Mouse (Mus musculus) embryonic facial prominence, embryonic 10.5 days (tissue): Measurements from ENCODE around the gene Olfr94. TPM values are rescaled to one million over a fixed set of nuclear protein-coding genes. Genes with fewer than 3 reads are reported as not detected.
A peak's percentile ranks its signal among the peaks of the same experiment; 100 is the strongest.
"Not testable (repeated sequence)": the region's sequence is repeated elsewhere in the genome, so short reads cannot be mapped to it uniquely, and the experiment has no call there.

Experiments used
- DNase-seq: peaks from one replicate; pipeline ENCODE4 v3.0.0-alpha.2; 2017; ENCODE audit warnings: low spot score
- H3K27ac ChIP-seq: fragments of 300-500 bp; sonication (generic); replicated peaks from 2 replicates; pipeline ENCODE4 v1.5.1; 2016; ENCODE audit warnings: mild to moderate bottlenecking
- H3K27me3 ChIP-seq: fragments of 300-500 bp; sonication (generic); replicated peaks from 2 replicates; pipeline ENCODE4 v1.6.1; 2016; ENCODE audit warnings: low read depth, mild to moderate bottlenecking; ENCODE audit not compliant: poor library complexity, severe bottlenecking
- H3K36me3 ChIP-seq: fragments of 300-500 bp; sonication (generic); replicated peaks from 2 replicates; pipeline ENCODE4 v1.6.1; 2016; ENCODE audit warnings: mild to moderate bottlenecking, moderate library complexity
- H3K4me1 ChIP-seq: fragments of 300-500 bp; sonication (generic); 2 replicates; pipeline ENCODE4 v1.6.1; 2016
- H3K4me3 ChIP-seq: fragments of 300-500 bp; sonication (generic); 2 replicates; pipeline ENCODE4 v1.5.1; 2016; ENCODE audit warnings: mild to moderate bottlenecking, moderate library complexity
- H3K9me3 ChIP-seq: fragments of 300-500 bp; sonication (generic); 2 replicates; pipeline ENCODE4 v1.6.1; 2016; ENCODE audit warnings: mild to moderate bottlenecking
- WGBS: fragments of 180-500 bp; shearing (Covaris S2); methylation state at CpG from one replicate; pipeline ENCODE4 v1.1.7; 2016; 5-methylcytosine and 5-hydroxymethylcytosine counted together
- polyA plus RNA-seq: library from polyadenylated mRNA; unstranded; fragments of >200 nt; fragmentation: Nextera tagmentation; extraction: Ambion mirVana; gene quantifications from 2 replicates; pipeline ENCODE4 v1.2.1, GENCODE M21; 2016

Gene Olfr94
- not detected in 2 replicates for polyA plus RNA-seq

GRCm38 (mm10) chr17:37200894-37201293, at the start of gene Olfr94:
TSS of gene Olfr94 (minus strand) at chr17:37200994.
- no peaks in the 10 kb centered on the region for H3K9me3 ChIP-seq
- WGBS, result 70% methylated on average over 2 of the region's 2 CpGs
- H3K36me3 ChIP-seq, result no peaks in the 10 kb centered on the region
- peaks cover 13% of the 10 kb centered on the region for H3K4me1 ChIP-seq
- H3K27me3 ChIP-seq, result peaks cover 36% of the 10 kb centered on the region
- H3K4me3 ChIP-seq, result no peak within 1 kb of the TSS
- DNase-seq, result no peak
- no peak within 1 kb of the TSS for H3K27ac ChIP-seq

- Histone ChIP-seq H3K4me3 (no peak overlapping the region), H3K9me3 (no peaks in the 10 kb centered on the region), H3K27me3 (no peaks in the 10 kb centered on the region), H3K27ac (no peak overlapping the region), H3K36me3 (no peaks in the 10 kb centered on the region), H3K4me1 (no peaks in the 10 kb centered on the region)
- 8% methylated on average over 1 of the region's 1 CpGs for WGBS
- peak; percentile 8 for DNase-seq
Observed at GRCm38 (mm10) chr17:37250544-37250943, 49.8 kb upstream of the Olfr94 start.

- DNase-seq, result no peak
- no peak overlapping the region for H3K27ac ChIP-seq
- no peaks in the 10 kb centered on the region for H3K36me3 ChIP-seq
- H3K9me3 ChIP-seq, result no peaks in the 10 kb centered on the region
- no peaks in the 10 kb centered on the region for H3K27me3 ChIP-seq
- no peaks in the 10 kb centered on the region for H3K4me1 ChIP-seq
- no peak overlapping the region for H3K4me3 ChIP-seq
Observed at GRCm38 (mm10) chr17:37249460-37249859, 48.7 kb upstream of the Olfr94 start.

- no peaks in the 10 kb centered on the region for H3K36me3 ChIP-seq
- no peak overlapping the region for H3K4me3 ChIP-seq
- 27% methylated on average over 5 of the region's 5 CpGs for whole genome bisulfite sequencing
- H3K9me3 ChIP-seq, result no peaks in the 10 kb centered on the region
- H3K4me1 ChIP-seq, result no peaks in the 10 kb centered on the region
- DNase-seq, result peak; percentile 10
- H3K27me3 ChIP-seq, result no peaks in the 10 kb centered on the region
- H3K27ac ChIP-seq, result no peak overlapping the region
Observed at GRCm38 (mm10) chr17:37246715-37247114, 45.9 kb upstream of the Olfr94 start.

GRCm38 (mm10) chr17:37242198-37242597, 41.4 kb upstream of the Olfr94 start:
- 61% methylated on average over 3 of the region's 3 CpGs for WGBS
- no peaks in the 10 kb centered on the region for H3K27me3 ChIP-seq
- no peaks in the 10 kb centered on the region for H3K4me1 ChIP-seq
- H3K27ac ChIP-seq, result no peak overlapping the region
- H3K36me3 ChIP-seq, result no peaks in the 10 kb centered on the region
- H3K4me3 ChIP-seq, result no peak overlapping the region
- H3K9me3 ChIP-seq, result 0 out of 2 replicates have a peak, but pooled peaks cover 5% of the 10 kb centered on the region
- DNase-seq, result no peak

GRCm38 (mm10) chr17:37237230-37237629, 36.4 kb upstream of the Olfr94 start, which contains the start of gene Olfr97:
TSS of gene Olfr97 (minus strand) at chr17:37237330.
- not testable (repeated sequence) for H3K27ac ChIP-seq, H3K4me3 ChIP-seq, H3K4me1 ChIP-seq, H3K9me3 ChIP-seq, H3K36me3 ChIP-seq, H3K27me3 ChIP-seq, DNase-seq
- WGBS, result 94% methylated on average over 2 of the region's 2 CpGs

GRCm38 (mm10) chr17:37221879-37222278, 21.1 kb upstream of the Olfr94 start:
- DNase-seq, result no peak
- no peak overlapping the region for H3K27ac ChIP-seq
- WGBS, result 21% methylated on average over 1 of the region's 1 CpGs
- H3K9me3 ChIP-seq, result peaks cover 4% of the 10 kb centered on the region; the same call in 1 of the 2 replicates
- no peak overlapping the region for H3K4me3 ChIP-seq
- no peaks in the 10 kb centered on the region for H3K36me3 ChIP-seq
- H3K27me3 ChIP-seq, result no peaks in the 10 kb centered on the region
- no peaks in the 10 kb centered on the region for H3K4me1 ChIP-seq

- Histone ChIP-seq H3K4me3 (no peak within 1 kb of the TSS), H3K27ac (no peak within 1 kb of the TSS), H3K4me1 (no peaks in the 10 kb centered on the region), H3K27me3 (no peaks in the 10 kb centered on the region), H3K9me3 (peaks cover 4% of the 10 kb centered on the region; the same call in 1 of the 2 replicates), H3K36me3 (no peaks in the 10 kb centered on the region)
- WGBS, result 77% methylated on average over 4 of the region's 4 CpGs
- no peak for DNase-seq
Observed at GRCm38 (mm10) chr17:37219846-37220245, 19.1 kb upstream of the Olfr94 start, which contains the start of gene Olfr96. TSS of gene Olfr96 (plus strand) at chr17:37220146.

- Histone ChIP-seq H3K27ac (no peak overlapping the region), H3K9me3 (peaks cover 4% of the 10 kb centered on the region; the same call in 1 of the 2 replicates), H3K4me3 (no peak overlapping the region), H3K36me3 (no peaks in the 10 kb centered on the region), H3K27me3 (no peaks in the 10 kb centered on the region), H3K4me1 (no peaks in the 10 kb centered on the region)
- DNase-seq, result no peak
- 88% methylated on average over 3 of the region's 3 CpGs for WGBS
Observed at GRCm38 (mm10) chr17:37218486-37218885, 17.7 kb upstream of the Olfr94 start.

- Histone ChIP-seq H3K36me3 (no peaks in the 10 kb centered on the region), H3K4me3 (no peak within 1 kb of the TSS), H3K27ac (no peak within 1 kb of the TSS), H3K27me3 (peaks cover 30% of the 10 kb centered on the region), H3K4me1 (peaks cover 5% of the 10 kb centered on the region; the same call in 1 of the 2 replicates), H3K9me3 (peaks cover 4% of the 10 kb centered on the region; the same call in 1 of the 2 replicates)
- 80% methylated on average over 3 of the region's 3 CpGs for WGBS
- DNase-seq, result no peak
Observed at GRCm38 (mm10) chr17:37213018-37213417, 12.2 kb upstream of the Olfr94 start, which contains the start of gene Olfr95. TSS of gene Olfr95 (minus strand) at chr17:37213118.

GRCm38 (mm10) chr17:37210884-37211768, 10.3 kb upstream of the Olfr94 start:
- Histone ChIP-seq H3K27ac (no peak overlapping the region), H3K27me3 (peaks cover 30% of the 10 kb centered on the region), H3K4me3 (peak overlapping the region; percentile 50), H3K36me3 (no peaks in the 10 kb centered on the region), H3K4me1 (peaks cover 5% of the 10 kb centered on the region; the same call in 1 of the 2 replicates), H3K9me3 (no peaks in the 10 kb centered on the region)
- 18% methylated on average over 40 of the region's 40 CpGs for WGBS
- DNase-seq, result peak; percentile 25

GRCm38 (mm10) chr17:37203917-37204236, 3.1 kb upstream of the Olfr94 start:
- H3K27me3 ChIP-seq, result peaks cover 6% of the 10 kb centered on the region
- no peak for DNase-seq
- H3K27ac ChIP-seq, result no peak overlapping the region
- WGBS, result 26% methylated on average over 3 of the region's 3 CpGs
- no peaks in the 10 kb centered on the region for H3K9me3 ChIP-seq
- no peaks in the 10 kb centered on the region for H3K4me1 ChIP-seq
- H3K36me3 ChIP-seq, result no peaks in the 10 kb centered on the region
- H3K4me3 ChIP-seq, result no peak overlapping the region
